Mouse (Mus musculus): ENCODE results near the gene Aif1.

Gene Aif1

GRCm38 (mm10) chr17:35194844-35195630, 19.2 kb upstream of the Aif1 start:
- DNase-seq (ENCODE audit: low read depth, low spot score), result no peak

DNA sequence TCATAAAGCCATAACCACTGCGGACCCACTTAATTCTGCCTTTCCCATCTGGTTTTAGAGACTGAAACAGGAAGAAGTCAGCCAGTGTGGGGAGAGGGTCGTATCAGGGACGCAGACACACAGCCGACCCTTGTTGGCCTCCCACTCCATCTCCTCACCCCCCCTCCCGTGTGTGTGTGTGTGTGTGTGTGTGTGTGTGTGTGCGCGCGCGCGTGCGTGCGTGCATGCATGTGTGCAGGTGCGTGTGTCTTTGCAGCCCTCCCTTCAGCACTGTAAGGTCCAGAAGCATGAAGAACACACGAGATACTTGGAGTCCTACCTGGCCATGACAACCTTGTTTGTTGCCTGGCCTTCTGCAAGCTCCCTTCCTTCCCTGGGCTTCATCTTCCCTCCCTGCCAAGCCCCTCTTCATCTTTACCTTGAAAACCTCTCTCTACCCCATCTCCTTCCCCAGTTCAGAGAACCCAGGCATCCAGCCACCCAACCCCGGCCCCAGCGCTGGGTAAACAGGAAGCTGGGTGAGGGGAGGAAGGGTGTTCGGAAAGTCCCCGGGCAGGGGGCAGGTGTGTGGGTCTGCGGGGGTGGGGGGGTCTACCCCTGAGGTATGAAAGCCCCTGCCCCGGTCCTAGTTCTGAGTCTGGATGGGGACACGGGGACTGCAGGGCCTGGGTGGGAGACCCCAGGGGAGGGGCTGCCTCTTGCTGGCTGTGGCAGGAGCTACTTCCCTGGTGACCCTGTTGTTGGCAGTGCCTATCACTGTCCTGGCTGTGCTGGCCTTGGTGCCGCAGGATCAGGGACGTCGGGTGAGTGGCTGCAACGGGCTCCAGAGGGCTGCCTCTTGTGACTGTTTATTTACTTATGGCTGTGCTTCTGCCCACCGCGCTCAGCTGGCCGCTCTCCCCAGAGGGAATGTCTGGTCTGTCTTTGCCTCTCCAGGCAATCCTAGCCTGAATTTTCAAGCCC, 18.3 kb upstream of the Aif1 start, which contains the start of gene Ltb:
Ltb (plus strand) TSS at position 559 of the 963 bp plus-strand sequence.
- DNase-seq (ENCODE audit: low read depth, low spot score), result peak; percentile 82

GRCm38 (mm10) chr17:35192924-35193323, 17.1 kb upstream of the Aif1 start:
- no peak for DNase-seq (ENCODE audit: low read depth, low spot score)

DNA sequence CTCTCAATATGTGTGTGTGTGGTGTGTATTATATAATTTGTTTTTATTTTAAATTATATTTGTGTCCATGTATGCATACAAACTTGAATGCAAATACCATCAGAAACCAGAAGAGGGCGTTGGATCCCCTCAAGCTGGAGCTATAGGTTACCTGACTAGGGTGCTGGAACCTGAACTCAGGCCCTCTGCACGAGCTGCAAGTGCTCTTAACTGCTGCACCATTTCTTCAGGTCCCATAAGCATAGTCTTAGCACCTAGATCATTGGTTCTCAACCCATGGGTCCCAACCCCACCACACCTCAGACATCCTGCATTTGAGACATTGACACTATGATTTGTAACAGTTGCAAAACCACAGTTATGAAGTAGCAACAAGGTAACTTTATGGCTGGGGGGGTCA, 15.9 kb upstream of the Aif1 start:
- DNase-seq (ENCODE audit: low read depth, low spot score), result peak; percentile 50

DNA sequence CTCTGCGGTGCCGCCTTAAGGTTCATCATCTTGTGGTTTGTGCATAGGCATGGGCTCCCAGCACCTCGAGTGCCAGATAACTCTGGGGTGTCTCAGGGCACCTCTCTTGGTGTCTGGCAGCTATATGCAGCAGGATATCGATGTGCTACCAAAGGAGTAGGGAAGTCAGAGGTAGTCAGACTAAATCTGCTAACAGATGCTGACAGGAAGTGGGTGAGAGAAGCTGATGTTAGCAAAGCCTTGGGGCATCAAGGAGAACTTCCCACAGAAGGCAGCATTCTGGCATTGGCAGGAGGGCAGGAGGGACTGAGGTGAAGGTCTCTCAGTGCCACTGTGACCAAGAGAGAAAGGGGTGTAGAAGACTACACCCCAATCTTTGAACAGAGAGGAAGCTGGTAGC, 14.2 kb upstream of the Aif1 start:
- peak; percentile 74 for DNase-seq (ENCODE audit: low read depth, low spot score)

DNA sequence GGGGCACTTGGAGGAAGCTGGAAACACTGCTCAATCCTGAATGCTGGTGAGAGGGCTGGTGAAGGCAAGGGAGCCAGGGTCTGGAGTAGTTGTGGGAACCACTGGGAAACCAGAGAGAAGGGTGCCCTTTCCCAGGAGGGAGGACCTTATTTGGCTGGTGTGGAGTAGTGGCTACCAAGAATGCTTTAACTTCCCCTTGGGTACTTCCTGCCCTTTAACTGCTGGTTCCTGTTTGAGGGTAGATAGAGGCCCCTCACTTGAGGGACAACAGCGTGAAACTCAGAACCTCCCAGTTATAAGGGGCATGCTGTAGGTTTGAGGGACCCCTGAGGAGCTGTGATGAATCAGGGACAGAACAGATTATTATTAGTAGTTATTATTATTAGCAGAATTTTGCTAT, 13.3 kb upstream of the Aif1 start:
- peak; percentile 37 for DNase-seq (ENCODE audit: low read depth, low spot score)

GRCm38 (mm10) chr17:35187959-35188610, 12.2 kb upstream of the Aif1 start, which contains the start of gene Lst1:
Gene Lst1, minus strand, starts transcription at chr17:35188439.
- DNase-seq (ENCODE audit: low read depth, low spot score), result no peak

- no peak for DNase-seq (ENCODE audit: low read depth, low spot score)
Observed at GRCm38 (mm10) chr17:35187345-35187744, 11.5 kb upstream of the Aif1 start.

- DNase-seq (ENCODE audit: low read depth, low spot score), result peak; percentile 85
Observed at GRCm38 (mm10) chr17:35186681-35187080, 10.8 kb upstream of the Aif1 start.

DNA sequence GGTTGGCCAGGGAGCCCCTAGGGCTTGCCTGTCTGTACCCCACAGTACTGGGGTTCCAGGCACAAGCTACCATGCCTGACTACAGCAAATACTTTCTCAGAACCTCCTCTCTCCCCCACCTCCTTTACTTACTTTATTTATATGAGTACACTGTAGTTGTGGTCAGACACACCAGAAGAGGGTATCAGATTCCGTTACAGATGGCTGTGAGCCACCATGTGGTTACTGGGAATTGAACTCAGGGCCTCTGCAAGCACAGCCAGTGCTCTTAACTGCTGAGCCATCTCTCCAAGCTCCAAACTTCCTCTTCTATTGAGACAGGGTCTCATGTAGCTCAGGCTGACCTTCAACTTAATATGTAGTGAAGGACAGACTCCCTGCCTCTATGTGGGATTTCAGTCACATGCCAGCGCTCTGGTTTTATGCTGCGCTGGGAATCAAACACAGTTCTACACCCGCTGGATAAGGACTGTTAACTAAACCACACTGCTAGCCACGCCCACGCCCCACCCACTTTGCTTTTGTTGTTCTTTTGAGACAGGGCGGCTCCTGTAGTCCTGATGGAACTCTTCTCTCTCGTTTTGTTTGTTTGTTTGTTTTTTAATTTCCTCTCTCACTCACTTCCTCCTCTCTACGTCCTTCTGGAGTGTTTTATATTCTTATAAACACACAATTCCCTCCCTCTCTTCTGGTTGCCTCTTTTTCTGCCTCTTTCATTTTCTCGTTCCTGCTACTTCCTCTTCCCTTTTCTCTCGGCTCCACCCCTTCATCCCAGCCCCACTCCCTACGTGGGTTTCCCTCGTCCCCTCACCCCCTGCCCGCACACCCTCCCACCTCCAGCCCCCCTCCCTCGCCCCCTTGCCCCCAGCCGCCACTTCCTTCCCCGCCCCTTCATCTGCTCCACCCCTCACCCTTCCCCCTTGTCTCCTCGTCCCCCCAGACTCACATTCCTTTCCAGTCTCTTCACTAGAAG, 10.1 kb upstream of the Aif1 start:
- peak; percentile 91 for DNase-seq (ENCODE audit: low read depth, low spot score)

- no peak for DNase-seq (ENCODE audit: low read depth, low spot score)
Observed at GRCm38 (mm10) chr17:35180093-35180492, 4.2 kb upstream of the Aif1 start.

DNA sequence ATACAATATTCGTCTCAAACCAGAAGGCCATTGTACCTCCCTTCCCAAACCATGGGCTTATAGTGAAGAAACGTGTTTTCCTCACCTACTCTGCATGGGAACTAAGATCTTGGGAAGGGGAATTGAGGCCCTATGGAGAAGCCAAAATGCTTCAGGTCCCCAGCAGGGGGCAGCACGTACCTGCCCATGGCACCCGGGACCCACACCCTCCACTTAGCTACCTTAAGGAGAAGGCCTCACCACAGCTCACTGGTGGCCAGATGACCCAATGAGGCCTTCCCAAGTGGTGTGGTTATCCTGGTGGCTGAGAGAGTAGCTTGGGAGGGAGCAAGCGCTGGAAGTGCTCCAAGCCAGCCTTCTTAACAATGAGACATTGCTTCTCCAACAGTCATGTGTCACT, 2.7 kb upstream of the Aif1 start:
- peak; percentile 88 for DNase-seq (ENCODE audit: low read depth, low spot score)

DNA sequence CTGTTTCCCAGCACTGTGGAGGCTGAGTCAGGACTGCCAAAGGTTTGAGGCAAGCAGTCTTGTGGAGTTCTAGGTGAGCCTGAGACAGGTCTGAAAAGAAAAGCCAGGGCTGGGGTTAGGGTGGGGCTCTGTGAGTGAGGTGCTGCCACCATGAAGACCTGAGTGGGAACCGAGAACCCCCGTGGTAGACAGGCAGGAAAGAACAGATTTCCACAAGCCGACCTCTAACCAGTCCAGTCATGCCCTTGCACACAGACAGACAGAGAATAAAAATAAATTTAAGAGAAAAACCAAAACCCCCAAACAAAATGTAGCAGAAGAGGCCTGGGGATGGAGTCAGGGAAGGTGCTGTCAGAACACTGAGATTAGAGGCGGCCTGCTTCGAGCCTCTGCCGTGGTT, 486 bp downstream of the Aif1 start:
- no peak for DNase-seq (ENCODE audit: low read depth, low spot score)

DNA sequence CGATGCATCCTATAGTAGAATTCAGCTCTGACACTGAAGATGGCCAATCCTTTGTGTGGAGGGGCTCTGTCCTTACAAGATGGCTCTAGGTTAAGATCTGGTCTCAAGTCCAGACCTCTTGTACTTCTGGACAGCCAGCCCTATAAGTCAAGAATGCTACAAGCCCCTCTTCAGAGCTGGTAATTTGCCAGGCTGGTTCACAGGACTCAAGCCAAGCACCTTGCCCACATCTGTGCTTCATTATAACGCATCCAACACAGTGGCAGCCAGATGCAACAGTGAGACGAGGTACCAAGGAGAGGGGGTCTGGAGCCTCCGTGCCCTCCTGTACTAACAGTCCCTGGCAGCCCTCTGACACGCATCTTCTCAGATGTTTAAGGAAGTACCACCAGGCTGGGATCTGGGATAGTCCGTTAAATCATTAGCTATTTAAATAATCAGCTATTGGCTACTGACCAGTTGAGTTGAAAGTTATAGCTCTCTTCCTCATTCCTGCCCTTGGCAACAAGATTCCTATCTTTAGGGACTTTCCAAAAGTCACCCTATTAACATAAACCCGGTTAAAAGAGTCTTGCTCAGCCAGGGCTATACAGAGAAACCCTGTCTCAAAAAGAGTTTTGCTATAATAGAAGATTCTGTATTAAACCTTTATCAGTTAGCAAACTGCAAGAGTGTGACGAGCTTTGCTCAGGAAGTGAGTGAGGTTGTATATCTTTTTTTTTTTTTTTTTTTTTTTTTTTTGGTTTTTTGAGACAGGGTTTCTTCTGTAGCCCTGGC, 1.5 kb downstream of the Aif1 start:
- peak; percentile 63 for DNase-seq (ENCODE audit: low read depth, low spot score)

DNA sequence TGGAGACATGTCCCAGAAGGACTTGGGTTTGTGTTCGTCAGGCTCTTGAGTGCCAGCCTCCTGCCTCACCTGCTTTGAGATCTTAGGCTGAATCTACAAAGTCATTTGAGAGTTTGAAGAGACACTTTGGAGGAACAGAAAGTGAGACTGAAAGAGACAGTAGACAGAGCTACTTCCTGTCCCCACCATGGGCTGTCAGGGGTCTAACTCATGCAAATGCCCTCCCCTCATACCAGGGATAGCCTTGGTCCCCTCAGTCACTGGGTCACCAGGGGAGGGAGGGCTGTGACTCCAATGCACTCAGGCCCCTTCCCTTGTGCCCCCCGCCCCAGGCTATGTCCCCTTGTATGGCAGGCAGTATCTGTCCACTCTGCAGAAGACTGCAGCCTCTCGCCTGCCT, 2.5 kb downstream of the Aif1 start:
- DNase-seq (ENCODE audit: low read depth, low spot score), result peak; percentile 67

GRCm38 (mm10) chr17:35172445-35173234, 3.2 kb downstream of the Aif1 start:
- peak; percentile 78 for DNase-seq (ENCODE audit: low read depth, low spot score)

DNA sequence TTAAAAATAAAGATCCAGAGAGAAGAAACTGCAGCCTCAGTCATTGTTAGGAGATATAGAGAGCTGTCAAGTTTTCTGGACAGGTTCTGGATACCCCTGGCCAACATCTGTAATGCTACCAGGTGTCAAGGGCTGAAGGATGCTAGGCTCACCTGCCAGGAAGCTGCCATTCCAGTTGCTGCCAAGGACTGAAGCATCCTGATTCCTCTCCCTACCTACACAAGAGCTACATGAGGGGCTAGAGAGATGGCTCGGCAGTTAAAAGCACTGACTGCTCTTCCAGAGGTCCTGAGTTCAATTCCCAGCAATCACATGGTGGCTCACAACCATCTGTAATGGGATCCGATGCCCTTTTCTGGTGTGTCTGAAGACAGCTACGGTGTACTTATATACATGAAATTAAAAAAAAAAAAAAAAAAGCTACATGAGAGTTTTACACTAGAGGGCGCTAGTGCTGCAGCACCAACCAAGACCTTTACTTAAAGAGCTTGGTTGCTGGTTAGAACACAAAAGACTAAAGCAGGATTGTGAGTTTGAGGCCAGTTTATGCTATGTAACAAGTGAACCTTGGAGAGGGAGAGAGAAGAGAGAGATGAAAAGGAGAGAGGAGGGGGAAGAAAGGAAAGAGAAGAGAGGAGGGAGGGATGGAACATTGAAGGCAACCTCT, 7.2 kb downstream of the Aif1 start:
- DNase-seq (ENCODE audit: low read depth, low spot score), result peak; percentile 89

DNA sequence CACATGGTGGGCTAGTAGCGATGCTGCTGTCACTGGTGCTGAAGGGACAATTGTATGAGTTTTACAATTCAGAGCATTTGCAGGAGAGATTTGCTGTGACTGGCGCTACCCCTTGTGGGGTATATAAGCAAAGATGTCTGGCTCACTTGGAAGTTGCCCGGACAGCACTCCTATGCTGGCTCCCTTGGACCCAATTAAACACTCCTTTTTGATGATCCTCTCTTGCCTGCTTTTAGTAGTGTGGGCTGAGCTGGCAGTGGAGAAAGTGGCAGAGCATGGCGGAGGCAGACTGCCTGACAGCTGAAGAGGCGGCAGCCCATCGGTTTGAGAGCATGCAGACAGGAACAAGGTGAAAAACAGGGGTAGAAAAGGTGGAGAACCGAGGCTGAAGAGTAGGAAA, 8.1 kb downstream of the Aif1 start:
- DNase-seq (ENCODE audit: low read depth, low spot score), result no peak
